Mouse (Mus musculus): ENCODE results near the gene Sdad1. TPM values are rescaled to one million over a fixed set of nuclear protein-coding genes. Genes with fewer than 3 reads are reported as not detected.

Sdad1 gene
- 10 to 100 TPM; 69.2 to 76.7 TPM for total RNA-seq (2023)

GRCm38 (mm10) chr5:92309681-92310511 is at the start of gene Sdad1:
Gene Sdad1, minus strand, starts transcription at chr5:92310479.

GRCm38 (mm10) chr5:92348794-92349413 is 38.6 kb upstream of the Sdad1 start, which contains the start of gene Cxcl10:
Gene Cxcl10, minus strand, starts transcription at chr5:92348889.

GRCm38 (mm10) chr5:92331635-92332338 is 21.5 kb upstream of the Sdad1 start, which contains the start of gene Art3:
Gene Art3, plus strand, starts transcription at chr5:92331827.

GRCm38 (mm10) chr5:92327929-92328328 is 17.6 kb upstream of the Sdad1 start, which contains the start of gene Cxcl9:
Gene Cxcl9, minus strand, starts transcription at chr5:92328079.

GRCm38 (mm10) chr5:92277437-92278394 is 32.6 kb downstream of the Sdad1 start, which contains the start of gene Naaa:
Gene Naaa, minus strand, starts transcription at chr5:92278170.

GRCm38 (mm10) chr5:92256218-92256617 is 54.1 kb downstream of the Sdad1 start, which contains the start of gene Ppef2:
Gene Ppef2, minus strand, starts transcription at chr5:92256278.

Other genes starting within 250 kb of the Sdad1 start
- gene G3bp2, start 226.8 kb downstream of the Sdad1 start, total RNA-seq (2023): 100 to 1,000 TPM; 126 to 129 TPM
- gene Uso1, start 172.5 kb downstream of the Sdad1 start, total RNA-seq (2023): 10 to 100 TPM; 62.4 to 63.9 TPM
- gene U90926, start 95.1 kb downstream of the Sdad1 start, total RNA-seq (2023): not detected
- gene Ppef2, start 54.2 kb downstream of the Sdad1 start, total RNA-seq (2023): under 1 TPM in 1 of 2 experiments, not detected in 1; 0.18 TPM
- 1 to 10 TPM; 6.4 to 7.4 TPM for gene Naaa, start 32.3 kb downstream of the Sdad1 start, total RNA-seq (2023)
- 1 to 10 TPM in 1 of 2 experiments, under 1 TPM in 1; 0.74 to 1.3 TPM for gene Cxcl9, start 17.6 kb upstream of the Sdad1 start, total RNA-seq (2023)
- not detected for gene Art3, start 21.3 kb upstream of the Sdad1 start, total RNA-seq (2023)
- gene Cxcl10, start 38.4 kb upstream of the Sdad1 start, total RNA-seq (2023): 1 to 10 TPM; 1.6 to 2.7 TPM
- 10 to 100 TPM; 49.9 to 60.1 TPM for gene Nup54, start 124.7 kb upstream of the Sdad1 start, total RNA-seq (2023)
- 10 to 100 TPM; 40.5 to 48.1 TPM for gene Scarb2, start 196.4 kb upstream of the Sdad1 start, total RNA-seq (2023)
- not detected for gene Fam47e, start 244.6 kb upstream of the Sdad1 start, total RNA-seq (2023)

All from T-cell, adult 66 days (primary cell).